Mouse (Mus musculus) embryonic facial prominence, embryonic 10.5 days (tissue): ENCODE measurements at regions not wholly inside any gene's neighbourhood (a gene's known extent, or its start where the extent isn't known, plus 50 kb on each side); places are given as distances from the start of the nearest gene placed in this dataset.

ENCODE experiments used
- DNase-seq: peaks from one replicate; pipeline ENCODE4 v3.0.0-alpha.2; 2017; ENCODE audit warnings: low spot score
- H3K27ac ChIP-seq: fragments of 300-500 bp; sonication (generic); replicated peaks from 2 replicates; pipeline ENCODE4 v1.5.1; 2016; ENCODE audit warnings: mild to moderate bottlenecking
- H3K27me3 ChIP-seq: fragments of 300-500 bp; sonication (generic); replicated peaks from 2 replicates; pipeline ENCODE4 v1.6.1; 2016; ENCODE audit warnings: low read depth, mild to moderate bottlenecking; ENCODE audit not compliant: poor library complexity, severe bottlenecking
- H3K36me3 ChIP-seq: fragments of 300-500 bp; sonication (generic); replicated peaks from 2 replicates; pipeline ENCODE4 v1.6.1; 2016; ENCODE audit warnings: mild to moderate bottlenecking, moderate library complexity
- H3K4me1 ChIP-seq: fragments of 300-500 bp; sonication (generic); 2 replicates; pipeline ENCODE4 v1.6.1; 2016
- H3K4me3 ChIP-seq: fragments of 300-500 bp; sonication (generic); 2 replicates; pipeline ENCODE4 v1.5.1; 2016; ENCODE audit warnings: mild to moderate bottlenecking, moderate library complexity
- H3K9me3 ChIP-seq: fragments of 300-500 bp; sonication (generic); 2 replicates; pipeline ENCODE4 v1.6.1; 2016; ENCODE audit warnings: mild to moderate bottlenecking
- WGBS: fragments of 180-500 bp; shearing (Covaris S2); methylation state at CpG from one replicate; pipeline ENCODE4 v1.1.7; 2016; 5-methylcytosine and 5-hydroxymethylcytosine counted together

- Histone ChIP-seq H3K36me3 (no peaks in the 10 kb centered on the region), H3K4me3 (no peak overlapping the region), H3K4me1 (peaks cover 41% of the 10 kb centered on the region), H3K9me3 (no peaks in the 10 kb centered on the region), H3K27me3 (0 out of 2 replicates have a peak, but pooled peaks cover 9% of the 10 kb centered on the region), H3K27ac (peak overlapping the region; percentile 59; the same call in 1 of the 2 replicates)
- 54% methylated on average over 9 of the region's 9 CpGs for WGBS
- DNase-seq: no peak
Measured at GRCm38 (mm10) chr9:56547291-56547977, 129.0 kb downstream of the Hmg20a start.

GRCm38 (mm10) chr9:56549774-56550173 is 131.4 kb downstream of the Hmg20a start:
- H3K27ac ChIP-seq: 0 out of 2 replicates have a peak overlapping the region, but pooled peaks have one; percentile 0
- peaks cover 63% of the 10 kb centered on the region for H3K4me1 ChIP-seq

GRCm38 (mm10) chr9:56550178-56550577 is 131.8 kb downstream of the Hmg20a start:
- Histone ChIP-seq H3K27ac (0 out of 2 replicates have a peak overlapping the region, but pooled peaks have one; percentile 0), H3K4me1 (peaks cover 59% of the 10 kb centered on the region), H3K9me3 (no peaks in the 10 kb centered on the region), H3K36me3 (no peaks in the 10 kb centered on the region), H3K4me3 (no peak overlapping the region), H3K27me3 (peaks cover 10% of the 10 kb centered on the region; the same call in 1 of the 2 replicates)
- WGBS: 52% methylated on average over 4 of the region's 4 CpGs
- DNase-seq: no peak

More at GRCm38 (mm10) chr9:56549774-56550173, 131.4 kb downstream of the Hmg20a start:
- no peak overlapping the region for H3K4me3 ChIP-seq
- H3K9me3 ChIP-seq: no peaks in the 10 kb centered on the region
- H3K36me3 ChIP-seq: no peaks in the 10 kb centered on the region
- 0 out of 2 replicates have a peak, but pooled peaks cover 9% of the 10 kb centered on the region for H3K27me3 ChIP-seq
- WGBS: 72% methylated on average over 8 of the region's 8 CpGs
- no peak for DNase-seq

GRCm38 (mm10) chr9:56551376-56552186 is 133.2 kb downstream of the Hmg20a start:
- Histone ChIP-seq H3K27me3 (peaks cover 22% of the 10 kb centered on the region; the same call in 1 of the 2 replicates), H3K27ac (peak overlapping the region; percentile 32; the same call in 1 of the 2 replicates), H3K4me3 (no peak overlapping the region), H3K36me3 (no peaks in the 10 kb centered on the region), H3K4me1 (peaks cover 60% of the 10 kb centered on the region), H3K9me3 (no peaks in the 10 kb centered on the region)
- 67% methylated on average over 11 of the region's 11 CpGs for WGBS
- DNase-seq: peak; percentile 39

GRCm38 (mm10) chr9:56552187-56552686 is 133.8 kb downstream of the Hmg20a start:
- Histone ChIP-seq H3K4me3 (no peak overlapping the region), H3K27me3 (peaks cover 22% of the 10 kb centered on the region; the same call in 1 of the 2 replicates), H3K36me3 (no peaks in the 10 kb centered on the region), H3K9me3 (no peaks in the 10 kb centered on the region), H3K4me1 (peaks cover 64% of the 10 kb centered on the region), H3K27ac (peak overlapping the region; percentile 32)
- 71% methylated on average over 6 of the region's 6 CpGs for WGBS
- no peak for DNase-seq

GRCm38 (mm10) chr9:56552766-56553165 is 134.4 kb downstream of the Hmg20a start:
- DNase-seq: peak; percentile 83
- peaks cover 64% of the 10 kb centered on the region for H3K4me1 ChIP-seq
- H3K27me3 ChIP-seq: peaks cover 27% of the 10 kb centered on the region; the same call in 1 of the 2 replicates
- no peak overlapping the region; the same call in 1 of the 2 replicates for H3K27ac ChIP-seq
- H3K4me3 ChIP-seq: no peak overlapping the region
- no peaks in the 10 kb centered on the region for H3K9me3 ChIP-seq
- H3K36me3 ChIP-seq: no peaks in the 10 kb centered on the region
- WGBS: 0% methylated on average over 1 of the region's 1 CpGs

GRCm38 (mm10) chr9:56553626-56554025 is 135.2 kb downstream of the Hmg20a start:
- peaks cover 62% of the 10 kb centered on the region for H3K4me1 ChIP-seq
- WGBS: 62% methylated on average over 13 of the region's 13 CpGs
- H3K27ac ChIP-seq: peak overlapping the region; percentile 25
- H3K9me3 ChIP-seq: no peaks in the 10 kb centered on the region
- H3K36me3 ChIP-seq: no peaks in the 10 kb centered on the region
- no peak for DNase-seq
- H3K4me3 ChIP-seq: peak overlapping the region; percentile 12; the same call in 1 of the 2 replicates
- peaks cover 30% of the 10 kb centered on the region; the same call in 1 of the 2 replicates for H3K27me3 ChIP-seq

GRCm38 (mm10) chr9:56554096-56554495 is 135.7 kb downstream of the Hmg20a start:
- peak overlapping the region; percentile 25 for H3K27ac ChIP-seq
- 41% methylated on average over 6 of the region's 6 CpGs for WGBS

GRCm38 (mm10) chr9:56559618-56560144 is 141.3 kb downstream of the Hmg20a start:
- H3K27ac ChIP-seq: no peak overlapping the region
- H3K4me1 ChIP-seq: peaks cover 52% of the 10 kb centered on the region
- WGBS: 36% methylated on average over 2 of the region's 2 CpGs
- no peak overlapping the region for H3K4me3 ChIP-seq
- DNase-seq: no peak
- H3K27me3 ChIP-seq: peaks cover 52% of the 10 kb centered on the region
- no peaks in the 10 kb centered on the region for H3K36me3 ChIP-seq
- no peaks in the 10 kb centered on the region for H3K9me3 ChIP-seq

More at GRCm38 (mm10) chr9:56554096-56554495, 135.7 kb downstream of the Hmg20a start:
- Histone ChIP-seq H3K4me3 (peak overlapping the region; percentile 12; the same call in 1 of the 2 replicates), H3K36me3 (no peaks in the 10 kb centered on the region), H3K4me1 (peaks cover 64% of the 10 kb centered on the region), H3K9me3 (no peaks in the 10 kb centered on the region), H3K27me3 (peaks cover 30% of the 10 kb centered on the region; the same call in 1 of the 2 replicates)
- peak; percentile 54 for DNase-seq

- DNase-seq: no peak
- Histone ChIP-seq H3K27me3 (peaks cover 38% of the 10 kb centered on the region), H3K27ac (no peak overlapping the region), H3K36me3 (no peaks in the 10 kb centered on the region), H3K9me3 (no peaks in the 10 kb centered on the region), H3K4me3 (no peak overlapping the region), H3K4me1 (peaks cover 44% of the 10 kb centered on the region)
- 67% methylated on average over 7 of the region's 7 CpGs for WGBS
Measured at GRCm38 (mm10) chr9:56562440-56562839, 144.0 kb downstream of the Hmg20a start.

GRCm38 (mm10) chr9:56564048-56564737 is 145.8 kb downstream of the Hmg20a start:
- no peak for DNase-seq
- H3K4me3 ChIP-seq: no peak overlapping the region
- peaks cover 35% of the 10 kb centered on the region for H3K4me1 ChIP-seq
- H3K36me3 ChIP-seq: no peaks in the 10 kb centered on the region
- 23% methylated on average over 11 of the region's 11 CpGs for WGBS
- H3K27ac ChIP-seq: no peak overlapping the region
- peaks cover 27% of the 10 kb centered on the region for H3K27me3 ChIP-seq
- H3K9me3 ChIP-seq: no peaks in the 10 kb centered on the region
